ENCODE assay signal across 34 mouse cellular contexts in the genomic region with DNA sequence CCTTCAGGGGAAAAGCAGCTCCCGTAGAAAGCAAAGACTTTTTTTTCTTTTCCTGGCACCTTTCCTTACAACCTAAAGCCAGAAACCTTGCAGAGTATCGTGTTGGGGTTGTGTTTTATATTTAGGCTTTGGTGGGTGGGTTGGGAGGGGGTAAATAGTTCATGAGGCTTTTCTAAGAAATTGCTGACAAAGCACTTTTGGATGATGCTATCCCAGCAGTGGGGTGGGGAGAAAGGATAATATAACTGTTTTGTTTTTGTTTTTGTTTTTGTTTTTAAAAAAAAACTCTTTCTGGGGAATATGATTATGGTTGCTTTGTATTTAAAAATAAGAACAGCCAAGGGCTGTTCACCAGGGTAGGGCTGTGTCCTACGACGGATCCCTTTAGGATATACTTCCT. TPM values are rescaled to one million over a fixed set of nuclear protein-coding genes. Genes with fewer than 3 reads are reported as not detected.
"Had no signal": no experiment of that assay in that cellular context is flagged by ENCODE, and none has a peak within 500 bp of the region (broad histone marks: within the 10 kb centered on the region; RNA-seq: fewer than 3 reads in every experiment).

No protein-coding gene starts in this region.

- H3K4me1 ChIP-seq: neural tube, embryonic 12.5 days had no signal

- H3K27ac ChIP-seq: limb, embryonic 10.5 days; limb, embryonic 12.5 days; limb, embryonic 13.5 days; limb, embryonic 15.5 days; liver, embryonic 12.5 days; liver, embryonic 13.5 days; liver, embryonic 14.5 days; liver, embryonic 15.5 days; lung, embryonic 15.5 days; macrophage; midbrain, embryonic 10.5 days; midbrain, embryonic 12.5 days; midbrain, embryonic 13.5 days; midbrain, embryonic 15.5 days; neural tube, embryonic 12.5 days had no signal

- DNase-seq: left cerebral cortex, postnatal 4 days; liver; liver, embryonic 13.5 days; liver, postnatal 0 days; lung, adult 18-20 months; lung, adult 2 months; lung, embryonic 14.5 days; lung, postnatal 10 days; lung, postnatal 14 days; lung, postnatal 36 days; lung, postnatal 4 days; midbrain, embryonic 14.5 days had no signal

- H3K27me3 ChIP-seq: limb, embryonic 12.5 days; limb, embryonic 13.5 days; limb, embryonic 15.5 days; lung, embryonic 15.5 days; midbrain, embryonic 15.5 days; neural tube, embryonic 12.5 days had no signal

- ATAC-seq: liver, embryonic 12.5 days; liver, postnatal 0 days; lung, postnatal 0 days; midbrain, embryonic 13.5 days; midbrain, embryonic 15.5 days; midbrain, embryonic 16.5 days had no signal

- H3K4me2 ChIP-seq: limb, embryonic 12.5 days; limb, embryonic 13.5 days; limb, embryonic 15.5 days; liver, embryonic 11.5 days; liver, embryonic 12.5 days; liver, embryonic 13.5 days; liver, embryonic 15.5 days; lung, embryonic 14.5 days; lung, embryonic 15.5 days; midbrain, embryonic 11.5 days; midbrain, embryonic 12.5 days; midbrain, embryonic 13.5 days; midbrain, embryonic 15.5 days; neural tube, embryonic 12.5 days had no signal

- H3K36me3 ChIP-seq: limb, embryonic 10.5 days; limb, embryonic 12.5 days; limb, embryonic 13.5 days; limb, embryonic 15.5 days; liver, embryonic 12.5 days; liver, embryonic 13.5 days; liver, embryonic 15.5 days; lung, embryonic 15.5 days; midbrain, embryonic 12.5 days; midbrain, embryonic 13.5 days; midbrain, embryonic 15.5 days; neural tube, embryonic 12.5 days had no signal

- H3K9me3 ChIP-seq: limb, embryonic 10.5 days; limb, embryonic 12.5 days; limb, embryonic 13.5 days; limb, embryonic 15.5 days; liver, embryonic 12.5 days; liver, embryonic 13.5 days; liver, embryonic 15.5 days; lung, embryonic 15.5 days; megakaryocyte, embryonic 14.5 days; midbrain, embryonic 10.5 days; midbrain, embryonic 12.5 days; midbrain, embryonic 13.5 days; midbrain, embryonic 15.5 days; neural tube, embryonic 12.5 days had no signal

- H3K4me3 ChIP-seq: limb, embryonic 10.5 days; limb, embryonic 12.5 days; limb, embryonic 13.5 days; limb, embryonic 15.5 days; liver, embryonic 12.5 days; liver, embryonic 13.5 days; liver, embryonic 15.5 days; lung, embryonic 15.5 days; megakaryocyte, embryonic 14.5 days; midbrain, embryonic 10.5 days; midbrain, embryonic 12.5 days; midbrain, embryonic 13.5 days; midbrain, embryonic 15.5 days; myocyte; neural tube, embryonic 12.5 days had no signal

- H3K9ac ChIP-seq: limb, embryonic 12.5 days; limb, embryonic 13.5 days; limb, embryonic 15.5 days; liver, embryonic 12.5 days; liver, embryonic 13.5 days; liver, embryonic 14.5 days; liver, embryonic 15.5 days; liver, postnatal 0 days; lung, embryonic 14.5 days; lung, embryonic 15.5 days; midbrain, embryonic 12.5 days; midbrain, embryonic 13.5 days; midbrain, embryonic 15.5 days; neural tube, embryonic 12.5 days had no signal

RNA-seq across cellular contexts. Expression of a gene that starts 38.5 kb away (rescaled TPM):
- polyA plus RNA-seq: liver, adult 2 months; liver, embryonic 12.5 days; liver, embryonic 13.5 days; liver, embryonic 15.5 days; liver, embryonic 16.5 days; liver, postnatal 0 days had no signal
